Comparison of ENCODE assay signal across 8 mouse cellular contexts in genomic region chr2:180225762-180226378, GRCm38 (mm10). TPM values are rescaled to one million over a fixed set of nuclear protein-coding genes. Genes with fewer than 3 reads are reported as not detected.
DNase-seq lines count a peak whose midpoint lies in the region; ATAC-seq and TF ChIP-seq lines count a peak whose summit lies in the region.

Gene Lama5 (minus strand): TSS chr2:180225859.

- H3K9ac ChIP-seq in ES-E14 (ENCODE audit: insufficient read depth, low read depth, low read length, poor library complexity, severe bottlenecking), result peak within 1 kb of the TSS; percentile 89
- H3K9ac ChIP-seq in forebrain, embryonic 14.5 days (ENCODE audit: low read length), result peak within 1 kb of the TSS; percentile 65
- H3K9ac ChIP-seq in limb, embryonic 12.5 days (replicated peaks), result peak within 1 kb of the TSS; percentile 66
- H3K9ac ChIP-seq in midbrain, embryonic 12.5 days (replicated peaks), result peak within 1 kb of the TSS; percentile 63

- H3K27ac ChIP-seq in ES-E14 (ENCODE audit: insufficient read depth, low read depth, low read length, poor library complexity, severe bottlenecking), result peak within 1 kb of the TSS; percentile 69
- H3K27ac ChIP-seq in forebrain, embryonic 14.5 days (ENCODE audit: low read depth, low read length), result no peak within 1 kb of the TSS
- H3K27ac ChIP-seq in hindbrain, embryonic 10.5 days, result peak within 1 kb of the TSS; percentile 84
- H3K27ac ChIP-seq in limb, embryonic 12.5 days, result peak within 1 kb of the TSS; percentile 25; the same call in 1 of the 2 replicates
- H3K27ac ChIP-seq in midbrain, embryonic 12.5 days (replicated peaks), result no peak within 1 kb of the TSS

- H3K27me3 ChIP-seq in forebrain, embryonic 14.5 days (replicated peaks; ENCODE audit: control insufficient read depth, insufficient read depth, low read length), result peaks cover 10% of the 10 kb centered on the region
- H3K27me3 ChIP-seq in hindbrain, embryonic 10.5 days (ENCODE audit: insufficient read depth, poor library complexity, severe bottlenecking), result peaks cover 52% of the 10 kb centered on the region
- peaks cover 60% of the 10 kb centered on the region for H3K27me3 ChIP-seq in limb, embryonic 12.5 days
- peaks cover 65% of the 10 kb centered on the region for H3K27me3 ChIP-seq in midbrain, embryonic 12.5 days

- peak; percentile 66 for ATAC-seq in forebrain, embryonic 14.5 days
- no peak for ATAC-seq in limb, embryonic 12.5 days (ENCODE audit: insufficient number of reproducible peaks, insufficient read depth, low FRiP score, low TSS enrichment, low read depth)
- ATAC-seq in midbrain, embryonic 12.5 days (ENCODE audit: low FRiP score, low read depth), result peak; percentile 73

- DNase-seq in ES-E14 (ENCODE audit: low read depth, low spot score), result no peak
- DNase-seq in adrenal gland, postnatal 36 days, result peak; percentile 87 to 91
- DNase-seq in forebrain, embryonic 14.5 days (ENCODE audit: low spot score), result peak; percentile 61
- peak; percentile 73 for DNase-seq in hindbrain, embryonic 10.5 days (ENCODE audit: low spot score)
- peak; percentile 75 to 80 for DNase-seq in urinary bladder, postnatal 36 days (ENCODE audit: low spot score in 2 of 2)
- DNase-seq in layer of hippocampus, postnatal 25 days (ENCODE audit: extremely low spot score in 1 of 2, low spot score in 1 of 2), result no peak

- peaks cover 19% of the 10 kb centered on the region; the same call in 1 of the 2 replicates for H3K36me3 ChIP-seq in ES-E14 (ENCODE audit: control insufficient read depth, insufficient read depth, low read length, poor library complexity, severe bottlenecking)
- no peaks in the 10 kb centered on the region for H3K36me3 ChIP-seq in forebrain, embryonic 14.5 days (ENCODE audit: control insufficient read depth, insufficient read depth, low read length)
- 0 out of 2 replicates have a peak, but pooled peaks cover 3% of the 10 kb centered on the region for H3K36me3 ChIP-seq in hindbrain, embryonic 10.5 days
- no peaks in the 10 kb centered on the region for H3K36me3 ChIP-seq in limb, embryonic 12.5 days
- no peaks in the 10 kb centered on the region for H3K36me3 ChIP-seq in midbrain, embryonic 12.5 days

- in situ Hi-C loops in ES-E14 (cut with MboI; ENCODE audit: low sequenced_read_pairs in 2 of 2, unreplicated experiment in 2 of 2), result no loop called here

- peaks cover 9 to 53% of the 10 kb centered on the region in 2 experiments; a peak in 3 of 4 replicates for H3K4me1 ChIP-seq in ES-E14 (ENCODE audit: control insufficient read depth in 2 of 2, insufficient read depth in 2 of 2, low read length in 2 of 2, poor library complexity in 1 of 2)
- H3K4me1 ChIP-seq in forebrain, embryonic 14.5 days (ENCODE audit: control insufficient read depth, insufficient read depth, low read length), result peaks cover 20% of the 10 kb centered on the region
- peaks cover 89% of the 10 kb centered on the region for H3K4me1 ChIP-seq in hindbrain, embryonic 10.5 days (replicated peaks)
- peaks cover 47% of the 10 kb centered on the region for H3K4me1 ChIP-seq in limb, embryonic 12.5 days (replicated peaks)
- H3K4me1 ChIP-seq in midbrain, embryonic 12.5 days, result peaks cover 47% of the 10 kb centered on the region

- peak within 1 kb of the TSS; percentile 100 for H3K4me2 ChIP-seq in forebrain, embryonic 14.5 days (ENCODE audit: low read length)
- peak within 1 kb of the TSS; percentile 100 for H3K4me2 ChIP-seq in limb, embryonic 12.5 days
- H3K4me2 ChIP-seq in midbrain, embryonic 12.5 days (replicated peaks), result peak within 1 kb of the TSS; percentile 100

- no peaks in the 10 kb centered on the region for H3K9me3 ChIP-seq in ES-E14 (ENCODE audit: control insufficient read depth, insufficient read depth, low read depth, low read length)
- no peaks in the 10 kb centered on the region for H3K9me3 ChIP-seq in forebrain, embryonic 14.5 days (replicated peaks; ENCODE audit: control insufficient read depth, low read length)
- no peaks in the 10 kb centered on the region for H3K9me3 ChIP-seq in hindbrain, embryonic 10.5 days
- no peaks in the 10 kb centered on the region for H3K9me3 ChIP-seq in limb, embryonic 12.5 days
- no peaks in the 10 kb centered on the region for H3K9me3 ChIP-seq in midbrain, embryonic 12.5 days

- WGBS in forebrain, embryonic 14.5 days, result under 1% methylated on average over 37 of the region's 37 CpGs
- under 1% methylated on average over 37 of the region's 37 CpGs for WGBS in hindbrain, embryonic 10.5 days
- WGBS in limb, embryonic 12.5 days, result 0% methylated on average over 36 of the region's 37 CpGs
- WGBS in midbrain, embryonic 12.5 days, result under 1% methylated on average over 36 of the region's 37 CpGs

- H3K4me3 ChIP-seq in ES-E14 (ENCODE audit: insufficient read depth in 1 of 2, low read depth in 1 of 2, low read length in 2 of 2, poor library complexity in 1 of 2, severe bottlenecking in 1 of 2), result peak within 1 kb of the TSS; percentile 82 to 88
- H3K4me3 ChIP-seq in forebrain, embryonic 14.5 days (ENCODE audit: low read depth, low read length), result peak within 1 kb of the TSS; percentile 50
- peak within 1 kb of the TSS; percentile 76 for H3K4me3 ChIP-seq in hindbrain, embryonic 10.5 days
- peak within 1 kb of the TSS; percentile 67 for H3K4me3 ChIP-seq in limb, embryonic 12.5 days (replicated peaks)
- H3K4me3 ChIP-seq in midbrain, embryonic 12.5 days, result peak within 1 kb of the TSS; percentile 60

TF ChIP-seq in ES-E14, 5 proteins besides CTCF, POLR2A, EP300 and RAD21:
- TF ChIP-seq CHD2 (IDR thresholded peaks at IDR 0.05; ENCODE audit: low read depth, low read length), result no peak
- TF ChIP-seq MAFK (IDR thresholded peaks at IDR 0.05; ENCODE audit: insufficient read depth, low read depth, low read length), result no peak
- no peak for TF ChIP-seq HCFC1 (IDR thresholded peaks at IDR 0.05; ENCODE audit: borderline replicate concordance, insufficient read depth, low read length)
- no peak for TF ChIP-seq ZC3H11A (IDR thresholded peaks at IDR 0.05; ENCODE audit: borderline replicate concordance, low read depth, low read length)
- no peak for TF ChIP-seq ZNF384 (IDR thresholded peaks at IDR 0.05; ENCODE audit: low read depth, low read length)

RNA-seq across cellular contexts. Expression of gene Lama5, which starts in this region (rescaled TPM):
- total RNA-seq in ES-E14 (2012; rRNA removed), result 291 and 497 TPM in 2 replicates
- total RNA-seq in adrenal gland, postnatal 36 days (2021), result 10 to 100 TPM; 25.7 to 74.5 TPM
- polyA plus RNA-seq in forebrain, embryonic 14.5 days (2014; fragmentation: Nextera tagmentation; extraction: Ambion mirVana), result 2.7 and 3.5 TPM in 2 replicates
- polyA plus RNA-seq in hindbrain, embryonic 10.5 days (2016; fragmentation: Nextera tagmentation; extraction: Ambion mirVana), result 7.2 and 10.8 TPM in 2 replicates
- polyA plus RNA-seq in limb, embryonic 12.5 days (2016; fragmentation: Nextera tagmentation; extraction: Ambion mirVana), result 20.9 and 22.3 TPM in 2 replicates
- polyA plus RNA-seq in midbrain, embryonic 12.5 days (2016; fragmentation: Nextera tagmentation; extraction: Ambion mirVana), result 1.7 and 3.2 TPM in 2 replicates
- 10 to 100 TPM in 1 of 2 experiments, 1 to 10 TPM in 1; 5.7 to 10.2 TPM for total RNA-seq in layer of hippocampus, postnatal 25 days (2021)

Comparison
In these comparisons a context has a peak if more than half of its experiments do, and no peak if none do; other contexts are left out.
1. DNase-seq: peak in adrenal gland, postnatal 36 days (2 of 2), forebrain, embryonic 14.5 days (single experiment), hindbrain, embryonic 10.5 days (single experiment) and urinary bladder, postnatal 36 days (2 of 2); none in ES-E14 (single experiment) and layer of hippocampus, postnatal 25 days (0 of 2).
2. H3K27ac ChIP-seq: peak in ES-E14 (single experiment), hindbrain, embryonic 10.5 days (single experiment) and limb, embryonic 12.5 days (single experiment); none in forebrain, embryonic 14.5 days (single experiment) and midbrain, embryonic 12.5 days (single experiment).
3. Peak in every context shown above with its lines, with median percentiles within 50 percentile points of each other: H3K4me3 ChIP-seq, H3K9ac ChIP-seq and H3K4me2 ChIP-seq.